In the genomic region with DNA sequence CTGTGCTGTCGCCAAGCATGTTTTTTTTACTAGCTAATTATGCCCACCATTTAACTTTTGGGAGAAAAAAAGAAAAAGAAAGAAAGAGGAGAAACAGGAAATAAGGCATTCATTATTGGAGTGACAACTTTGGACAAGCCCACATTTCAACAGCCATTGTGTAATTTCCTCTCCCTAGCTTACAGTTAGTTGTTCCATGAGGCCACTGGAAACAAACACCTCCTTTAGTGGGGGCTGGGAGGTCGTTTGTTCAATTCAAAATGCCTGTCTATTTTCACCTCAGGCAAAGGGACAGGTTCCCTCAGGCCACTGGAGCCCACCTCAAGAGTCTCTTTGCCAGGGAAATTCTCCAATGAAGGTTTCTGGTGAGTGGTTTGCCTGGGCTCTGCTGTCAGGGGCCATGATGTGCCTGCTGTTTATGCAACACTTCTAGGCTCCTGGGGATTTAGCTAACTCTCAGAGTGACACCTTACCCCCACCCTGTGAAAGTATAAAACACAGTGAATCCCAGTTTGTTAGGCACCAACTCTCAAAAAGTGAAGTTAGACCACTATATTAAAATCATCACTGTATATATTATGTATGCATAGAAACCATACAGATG, we compare ENCODE assay signal across 10 mouse cellular contexts. TPM values are rescaled to one million over a fixed set of nuclear protein-coding genes. Genes with fewer than 3 reads are reported as not detected.
DNase-seq lines count a peak whose midpoint lies in the region; ATAC-seq and TF ChIP-seq lines count a peak whose summit lies in the region.
"Had no signal": no experiment of that assay in that cellular context is flagged by ENCODE, and none has a peak within 500 bp of the region (broad histone marks: within the 10 kb centered on the region; RNA-seq: fewer than 3 reads in every experiment).

No protein-coding gene starts in this region.

- WGBS in intestine, embryonic 16.5 days: 38% methylated on average over 2 of the region's 2 CpGs
- WGBS in intestine, postnatal 0 days: 34% methylated on average over 2 of the region's 2 CpGs
- 37% methylated on average over 2 of the region's 2 CpGs for WGBS in heart, embryonic 12.5 days
- WGBS in liver, embryonic 15.5 days (ENCODE audit: insufficient replicate concordance): 32% methylated on average over 2 of the region's 2 CpGs
- 38% methylated on average over 2 of the region's 2 CpGs for WGBS in hindbrain, embryonic 11.5 days

- intact Hi-C loops in left cerebral cortex, postnatal 14 days (cut with DNase I): no loop called here
- intact Hi-C loops in left cerebral cortex, postnatal 36 days (cut with DNase I): no loop called here

- H3K27ac ChIP-seq in intestine, embryonic 16.5 days (ENCODE audit: low read length): peak overlapping the region; percentile 35; the same call in 1 of the 2 replicates
- no peak overlapping the region for H3K27ac ChIP-seq in intestine, postnatal 0 days (ENCODE audit: low read depth, low read length)
- no peak overlapping the region for H3K27ac ChIP-seq in heart, embryonic 12.5 days (ENCODE audit: poor library complexity, severe bottlenecking)
- peak overlapping the region; percentile 31 for H3K27ac ChIP-seq in liver, embryonic 15.5 days (replicated peaks)
- H3K27ac ChIP-seq in hindbrain, embryonic 11.5 days (ENCODE audit: low read depth, low read length): no peak overlapping the region

- no peaks in the 10 kb centered on the region for H3K9me3 ChIP-seq in intestine, embryonic 16.5 days (ENCODE audit: control insufficient read depth, low read length)
- H3K9me3 ChIP-seq in intestine, postnatal 0 days (ENCODE audit: control insufficient read depth): no peaks in the 10 kb centered on the region
- H3K9me3 ChIP-seq in heart, embryonic 12.5 days (replicated peaks): no peaks in the 10 kb centered on the region
- no peaks in the 10 kb centered on the region for H3K9me3 ChIP-seq in liver, embryonic 15.5 days (replicated peaks)
- H3K9me3 ChIP-seq in hindbrain, embryonic 11.5 days (ENCODE audit: control insufficient read depth, low read length): no peaks in the 10 kb centered on the region

- H3K9ac ChIP-seq in intestine, embryonic 16.5 days (ENCODE audit: low read depth, low read length): no peak overlapping the region
- H3K9ac ChIP-seq in intestine, postnatal 0 days (ENCODE audit: low read depth, low read length): no peak overlapping the region
- no peak overlapping the region for H3K9ac ChIP-seq in heart, embryonic 12.5 days
- no peak overlapping the region; the same call in 1 of the 2 replicates for H3K9ac ChIP-seq in liver, embryonic 15.5 days
- no peak overlapping the region for H3K9ac ChIP-seq in hindbrain, embryonic 11.5 days (ENCODE audit: low read depth, low read length)

- no peaks in the 10 kb centered on the region for H3K4me1 ChIP-seq in intestine, embryonic 16.5 days (ENCODE audit: control insufficient read depth, insufficient read depth, low read length)
- no peaks in the 10 kb centered on the region for H3K4me1 ChIP-seq in intestine, postnatal 0 days (replicated peaks; ENCODE audit: control insufficient read depth, insufficient read depth, low read length)
- peaks cover 20% of the 10 kb centered on the region for H3K4me1 ChIP-seq in heart, embryonic 12.5 days (replicated peaks)
- H3K4me1 ChIP-seq in liver, embryonic 15.5 days (replicated peaks): peaks cover 61% of the 10 kb centered on the region
- no peaks in the 10 kb centered on the region for H3K4me1 ChIP-seq in hindbrain, embryonic 11.5 days (replicated peaks; ENCODE audit: control insufficient read depth, insufficient read depth, low read length)

- TF ChIP-seq CTCF in intestine, postnatal 0 days (IDR thresholded peaks at IDR 0.05; ENCODE audit: low read depth): no peak

- no peaks in the 10 kb centered on the region for H3K36me3 ChIP-seq in intestine, embryonic 16.5 days (ENCODE audit: control insufficient read depth, insufficient read depth, low read length)
- no peaks in the 10 kb centered on the region for H3K36me3 ChIP-seq in intestine, postnatal 0 days (ENCODE audit: control insufficient read depth, insufficient read depth)
- no peaks in the 10 kb centered on the region for H3K36me3 ChIP-seq in heart, embryonic 12.5 days
- H3K36me3 ChIP-seq in liver, embryonic 15.5 days (replicated peaks): peaks cover 24% of the 10 kb centered on the region
- H3K36me3 ChIP-seq in hindbrain, embryonic 11.5 days (ENCODE audit: control insufficient read depth, insufficient read depth, low read length): no peaks in the 10 kb centered on the region

- no peak overlapping the region for H3K4me2 ChIP-seq in intestine, embryonic 16.5 days (ENCODE audit: low read depth, low read length)
- no peak overlapping the region for H3K4me2 ChIP-seq in intestine, postnatal 0 days (replicated peaks; ENCODE audit: low read depth)
- no peak overlapping the region for H3K4me2 ChIP-seq in heart, embryonic 12.5 days
- no peak overlapping the region for H3K4me2 ChIP-seq in liver, embryonic 15.5 days
- H3K4me2 ChIP-seq in hindbrain, embryonic 11.5 days (replicated peaks; ENCODE audit: low read depth, low read length): no peak overlapping the region

- no peak overlapping the region for H3K4me3 ChIP-seq in intestine, embryonic 16.5 days (ENCODE audit: low read length)
- no peak overlapping the region for H3K4me3 ChIP-seq in intestine, postnatal 0 days (ENCODE audit: low read depth, low read length)
- H3K4me3 ChIP-seq in heart, embryonic 12.5 days: no peak overlapping the region
- H3K4me3 ChIP-seq in liver, embryonic 15.5 days (replicated peaks): no peak overlapping the region
- H3K4me3 ChIP-seq in hindbrain, embryonic 11.5 days (ENCODE audit: low read depth, low read length): no peak overlapping the region

- peak; percentile 36 for DNase-seq in adipocyte (ENCODE audit: low spot score)
- no peak for DNase-seq in left cerebral cortex, postnatal 14 days (ENCODE audit: low spot score in 2 of 2)
- no peak for DNase-seq in left cerebral cortex, postnatal 36 days (ENCODE audit: low spot score in 2 of 2)
- DNase-seq in hindbrain, embryonic 11.5 days (ENCODE audit: low spot score): no peak
- DNase-seq: thymus, postnatal 36 days had no signal

- no peak for ATAC-seq in intestine, embryonic 16.5 days
- ATAC-seq in intestine, postnatal 0 days: no peak
- 0 out of 2 replicates have a peak, but pooled peaks have one; percentile 49 for ATAC-seq in heart, embryonic 12.5 days (ENCODE audit: insufficient number of reproducible peaks, low FRiP score)
- ATAC-seq in liver, embryonic 15.5 days (ENCODE audit: insufficient read depth): no peak
- no peak for ATAC-seq in hindbrain, embryonic 11.5 days (ENCODE audit: low FRiP score)
- ATAC-seq: midbrain, embryonic 16.5 days had no signal

- H3K27me3 ChIP-seq in intestine, embryonic 16.5 days (replicated peaks; ENCODE audit: control insufficient read depth, insufficient read depth, low read length): no peaks in the 10 kb centered on the region
- H3K27me3 ChIP-seq in intestine, postnatal 0 days (replicated peaks; ENCODE audit: control insufficient read depth, insufficient read depth, low read length): no peaks in the 10 kb centered on the region
- H3K27me3 ChIP-seq in heart, embryonic 12.5 days (replicated peaks): peaks cover 21% of the 10 kb centered on the region; the same call in 1 of the 2 replicates
- no peaks in the 10 kb centered on the region for H3K27me3 ChIP-seq in liver, embryonic 15.5 days
- H3K27me3 ChIP-seq in hindbrain, embryonic 11.5 days (ENCODE audit: control insufficient read depth, insufficient read depth, low read length): no peaks in the 10 kb centered on the region

RNA-seq across cellular contexts. Expression of gene Lmo2, which starts 51.1 kb away (rescaled TPM):
- polyA plus RNA-seq in intestine, embryonic 16.5 days (2015; fragmentation: Nextera tagmentation; extraction: Ambion mirVana): 12.6 and 14.6 TPM in 2 replicates
- 11.1 and 12.9 TPM in 2 replicates for polyA plus RNA-seq in intestine, postnatal 0 days (2015; fragmentation: Nextera tagmentation; extraction: Ambion mirVana)
- polyA plus RNA-seq in heart, embryonic 12.5 days (2016; fragmentation: Nextera tagmentation; extraction: Ambion mirVana): 22.3 and 24.9 TPM in 2 replicates
- 148 and 156 TPM in 2 replicates for polyA plus RNA-seq in liver, embryonic 15.5 days (2015; fragmentation: Nextera tagmentation; extraction: Ambion mirVana)
- 10 to 100 TPM; 19.0 to 21.9 TPM for total RNA-seq in left cerebral cortex, postnatal 14 days (2021)
- total RNA-seq in left cerebral cortex, postnatal 36 days (2021): 10 to 100 TPM; 15.5 to 17.7 TPM
- 21.3 and 23.9 TPM in 2 replicates for polyA plus RNA-seq in hindbrain, embryonic 11.5 days (2014; fragmentation: Nextera tagmentation; extraction: Ambion mirVana)

Comparison
In these comparisons a context has a peak if more than half of its experiments do, and no peak if none do; other contexts are left out.
1. H3K27ac ChIP-seq: peak in intestine, embryonic 16.5 days (single experiment) and liver, embryonic 15.5 days (single experiment); none in intestine, postnatal 0 days (single experiment), heart, embryonic 12.5 days (single experiment) and hindbrain, embryonic 11.5 days (single experiment).